Comparison of ENCODE assay signal across 9 mouse cellular contexts in the genomic region with DNA sequence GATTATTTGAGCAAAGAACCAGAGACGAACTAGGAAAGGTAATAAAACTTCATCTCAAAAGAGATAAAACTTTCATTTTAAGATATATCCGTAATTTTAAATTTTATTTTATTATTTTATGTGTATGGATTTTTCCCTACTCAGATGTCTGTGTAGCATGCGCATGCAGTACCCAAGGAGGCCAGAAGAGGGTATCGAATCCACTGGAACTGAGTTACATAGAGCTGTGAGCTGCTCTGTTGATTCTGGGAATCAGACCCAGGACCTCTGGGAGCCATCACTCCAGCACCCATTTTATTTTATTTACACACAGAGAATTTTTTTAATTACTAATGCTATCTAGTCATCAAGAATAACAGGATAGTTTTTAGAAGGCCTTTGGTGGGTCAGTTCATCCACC. TPM values are rescaled to one million over a fixed set of nuclear protein-coding genes. Genes with fewer than 3 reads are reported as not detected.
DNase-seq lines count a peak whose midpoint lies in the region; ATAC-seq lines count a peak whose summit lies in the region.
"Had no signal": no experiment of that assay in that cellular context is flagged by ENCODE, and none has a peak within 500 bp of the region (broad histone marks: within the 10 kb centered on the region; RNA-seq: fewer than 3 reads in every experiment).

No protein-coding gene starts in this region.

- H3K4me1 ChIP-seq in limb, embryonic 11.5 days (ENCODE audit: control insufficient read depth, insufficient read depth, low read length) = peaks cover 9% of the 10 kb centered on the region

- H3K27ac ChIP-seq in limb, embryonic 11.5 days (replicated peaks; ENCODE audit: low read depth, low read length) = no peak overlapping the region

- H3K9me3 ChIP-seq in limb, embryonic 11.5 days (ENCODE audit: control insufficient read depth, low read length) = no peaks in the 10 kb centered on the region

- 60% methylated on average over 4 of the region's 4 CpGs for WGBS in limb, embryonic 11.5 days

- no peaks in the 10 kb centered on the region for H3K27me3 ChIP-seq in limb, embryonic 11.5 days (ENCODE audit: control insufficient read depth, insufficient read depth, low read length)

- H3K36me3 ChIP-seq in limb, embryonic 11.5 days (ENCODE audit: control insufficient read depth, insufficient read depth, low read length) = no peaks in the 10 kb centered on the region

- H3K4me3 ChIP-seq in limb, embryonic 11.5 days (ENCODE audit: low read depth, low read length) = no peak overlapping the region
- H3K4me3 ChIP-seq: myocyte had no signal

- no peak overlapping the region for H3K4me2 ChIP-seq in limb, embryonic 11.5 days (ENCODE audit: low read depth, severe bottlenecking)

- H3K9ac ChIP-seq in limb, embryonic 11.5 days (ENCODE audit: low read length) = no peak overlapping the region

- peak; percentile 57 to 84 for DNase-seq in adrenal gland, adult (ENCODE audit: inconsistent age in 2 of 2, low spot score in 1 of 2)
- no peak for DNase-seq in adrenal gland, postnatal 4 days (ENCODE audit: low spot score in 2 of 2)
- peak; percentile 19 to 49 for DNase-seq in left cerebral cortex, adult 18-20 months (ENCODE audit: low spot score in 2 of 2)
- no peak for DNase-seq in left cerebral cortex, adult 8-10 months (ENCODE audit: low spot score in 2 of 2)
- DNase-seq in embryo, embryonic 10.5 days (ENCODE audit: low spot score) = peak; percentile 63
- peak; percentile 68 for DNase-seq in limb, embryonic 11.5 days (ENCODE audit: low spot score)
- DNase-seq in retina, postnatal 1 day = peak; percentile 56
- DNase-seq in frontal cortex, postnatal 25 days (ENCODE audit: low spot score in 2 of 2) = no peak

- no peak for ATAC-seq in limb, embryonic 11.5 days (ENCODE audit: insufficient number of reproducible peaks, low FRiP score, low TSS enrichment, low read depth)

RNA-seq across cellular contexts. Expression of a gene that starts 45.9 kb away (rescaled TPM):
- total RNA-seq in adrenal gland, postnatal 4 days (2021) = 10 to 100 TPM; 54.0 to 55.9 TPM
- total RNA-seq in left cerebral cortex, adult 18-20 months (2021) = 100 to 1,000 TPM; 218 to 221 TPM
- 100 to 1,000 TPM; 205 to 222 (median 215) TPM for total RNA-seq in left cerebral cortex, adult 8-10 months (2022)
- polyA plus RNA-seq in limb, embryonic 11.5 days (2014; fragmentation: Nextera tagmentation; extraction: Ambion mirVana) = 10.6 and 12.2 TPM in 2 replicates

RNA-seq across cellular contexts. Expression of a gene that starts 46.3 kb away (rescaled TPM):
- total RNA-seq in adrenal gland, postnatal 4 days (2021) = 1 to 10 TPM; 1.8 to 2.6 TPM
- total RNA-seq in left cerebral cortex, adult 18-20 months (2021) = 10 to 100 TPM; 10.4 to 11.8 TPM
- 10 to 100 TPM in 1 of 4 experiments, 1 to 10 TPM in 3; 8.6 to 12.8 (median 9.3) TPM for total RNA-seq in left cerebral cortex, adult 8-10 months (2022)
- 1.4 and 1.9 TPM in 2 replicates for polyA plus RNA-seq in limb, embryonic 11.5 days (2014; fragmentation: Nextera tagmentation; extraction: Ambion mirVana)

Comparison
In these comparisons a context has a peak if more than half of its experiments do, and no peak if none do; other contexts are left out.
1. DNase-seq: peak in adrenal gland, adult (2 of 2), left cerebral cortex, adult 18-20 months (2 of 2), embryo, embryonic 10.5 days (single experiment), limb, embryonic 11.5 days (single experiment) and retina, postnatal 1 day (single experiment); none in adrenal gland, postnatal 4 days (0 of 2), left cerebral cortex, adult 8-10 months (0 of 2) and frontal cortex, postnatal 25 days (0 of 2).